8 mouse cellular contexts compared by ENCODE assay signal in the genomic region with DNA sequence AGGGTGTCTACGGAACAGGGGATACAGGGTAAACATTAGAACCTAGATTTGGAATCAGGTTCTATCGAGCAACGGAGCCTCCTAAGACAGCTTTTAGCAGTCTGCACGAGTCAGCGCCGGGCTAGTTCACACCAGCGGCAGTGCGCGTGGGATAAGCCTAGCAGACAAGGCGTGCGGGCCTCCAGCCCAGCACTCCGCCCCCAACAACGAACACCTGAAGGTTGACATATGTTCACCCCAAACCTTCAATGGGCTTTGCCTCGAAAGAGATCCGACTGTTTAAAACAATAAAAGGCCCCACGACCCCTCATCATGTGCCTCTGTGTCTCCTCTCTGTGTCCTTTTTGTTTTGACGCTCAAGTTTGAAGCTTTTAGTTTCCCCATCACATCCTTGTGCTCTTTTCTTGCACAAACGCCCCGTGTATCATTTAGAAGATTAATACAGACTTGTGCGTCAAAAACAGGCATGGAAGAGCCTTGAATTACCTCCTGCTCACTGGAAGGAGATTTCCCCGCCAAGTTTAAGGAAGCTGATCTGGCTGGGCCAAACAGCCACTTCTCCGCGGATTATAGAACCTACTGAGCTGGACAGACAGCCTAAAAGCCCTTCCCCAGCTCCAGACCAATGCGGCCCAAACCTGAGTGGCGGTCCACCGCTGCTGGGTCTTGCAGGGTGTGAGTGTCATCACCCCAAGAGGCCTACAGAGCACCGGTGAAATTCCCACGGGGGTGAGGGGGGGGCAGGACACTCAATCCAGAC. TPM values are rescaled to one million over a fixed set of nuclear protein-coding genes. Genes with fewer than 3 reads are reported as not detected.
A peak's percentile ranks its signal among the peaks of the same experiment; 100 is the strongest.
DNase-seq lines count a peak whose midpoint lies in the region; ATAC-seq and TF ChIP-seq lines count a peak whose summit lies in the region.

No protein-coding gene starts in this region.

- H3K4me1 ChIP-seq in forebrain, embryonic 11.5 days (replicated peaks; ENCODE audit: control insufficient read depth, insufficient read depth, low read length), result peaks cover 2% of the 10 kb centered on the region; the same call in 1 of the 2 replicates
- H3K4me1 ChIP-seq in intestine, postnatal 0 days (replicated peaks; ENCODE audit: control insufficient read depth, insufficient read depth, low read length), result no peaks in the 10 kb centered on the region
- peaks cover 57% of the 10 kb centered on the region for H3K4me1 ChIP-seq in midbrain, embryonic 10.5 days

- peak overlapping the region; percentile 10; the same call in 1 of the 2 replicates for H3K9ac ChIP-seq in forebrain, embryonic 11.5 days (ENCODE audit: low read length)
- H3K9ac ChIP-seq in intestine, postnatal 0 days (ENCODE audit: low read depth, low read length), result 0 out of 2 replicates have a peak overlapping the region, but pooled peaks have one; percentile 79

- WGBS in forebrain, embryonic 11.5 days, result 2% methylated on average over 28 of the region's 28 CpGs
- 16% methylated on average over 28 of the region's 28 CpGs for WGBS in intestine, postnatal 0 days
- WGBS in midbrain, embryonic 10.5 days, result 1% methylated on average over 28 of the region's 28 CpGs

- peaks cover 21% of the 10 kb centered on the region; the same call in 1 of the 2 replicates for H3K27me3 ChIP-seq in forebrain, embryonic 11.5 days (ENCODE audit: control insufficient read depth, insufficient read depth, low read length)
- H3K27me3 ChIP-seq in intestine, postnatal 0 days (replicated peaks; ENCODE audit: control insufficient read depth, insufficient read depth, low read length), result peaks cover 5% of the 10 kb centered on the region; the same call in 1 of the 2 replicates
- peaks cover 55% of the 10 kb centered on the region for H3K27me3 ChIP-seq in midbrain, embryonic 10.5 days (ENCODE audit: low read depth, poor library complexity, severe bottlenecking)

- 0 out of 2 replicates have a peak, but pooled peaks have one; percentile 11 for ATAC-seq in forebrain, embryonic 11.5 days (replicated peaks; ENCODE audit: low FRiP score)
- ATAC-seq in intestine, postnatal 0 days, result no peak
- ATAC-seq in activated CD4-positive, CD25-positive, alpha-beta regulatory T cell, adult 4 months, result no peak

- H3K9me3 ChIP-seq in forebrain, embryonic 11.5 days (ENCODE audit: control insufficient read depth, low read length), result no peaks in the 10 kb centered on the region
- H3K9me3 ChIP-seq in intestine, postnatal 0 days (ENCODE audit: control insufficient read depth), result no peaks in the 10 kb centered on the region
- H3K9me3 ChIP-seq in midbrain, embryonic 10.5 days (replicated peaks), result no peaks in the 10 kb centered on the region

- peak overlapping the region; percentile 57 for H3K4me3 ChIP-seq in forebrain, embryonic 11.5 days (ENCODE audit: low read depth, low read length)
- H3K4me3 ChIP-seq in intestine, postnatal 0 days (ENCODE audit: low read depth, low read length), result peak overlapping the region; percentile 65
- peak overlapping the region; percentile 75 for H3K4me3 ChIP-seq in midbrain, embryonic 10.5 days

- H3K27ac ChIP-seq in forebrain, embryonic 11.5 days (ENCODE audit: low read depth, low read length), result no peak overlapping the region
- peak overlapping the region; percentile 91 for H3K27ac ChIP-seq in intestine, postnatal 0 days (ENCODE audit: low read depth, low read length)
- H3K27ac ChIP-seq in midbrain, embryonic 10.5 days (replicated peaks), result peak overlapping the region; percentile 99

- TF ChIP-seq CTCF in intestine, postnatal 0 days (IDR thresholded peaks at IDR 0.05; ENCODE audit: low read depth), result no peak

- H3K36me3 ChIP-seq in forebrain, embryonic 11.5 days (ENCODE audit: control insufficient read depth, insufficient read depth, low read length), result no peaks in the 10 kb centered on the region
- H3K36me3 ChIP-seq in intestine, postnatal 0 days (ENCODE audit: control insufficient read depth, insufficient read depth), result no peaks in the 10 kb centered on the region
- H3K36me3 ChIP-seq in midbrain, embryonic 10.5 days, result peaks cover under 1% of the 10 kb centered on the region; the same call in 1 of the 2 replicates

- DNase-seq in kidney, adult 18-20 months, result peak; percentile 26
- no peak for DNase-seq in kidney, adult 11 months
- DNase-seq in adrenal gland, postnatal 25 days, result peak; percentile 52
- DNase-seq in forebrain, embryonic 11.5 days (ENCODE audit: low spot score), result peak; percentile 75
- peak; percentile 61 for DNase-seq in midbrain, embryonic 10.5 days (ENCODE audit: low spot score)
- DNase-seq in thymus, postnatal 10 days (ENCODE audit: low spot score in 2 of 2), result no peak

- peak overlapping the region; percentile 96 for H3K4me2 ChIP-seq in forebrain, embryonic 11.5 days (ENCODE audit: low read depth, low read length, severe bottlenecking)
- H3K4me2 ChIP-seq in intestine, postnatal 0 days (replicated peaks; ENCODE audit: low read depth), result peak overlapping the region; percentile 90

RNA-seq across cellular contexts. Expression of a gene that starts 2.3 kb away (rescaled TPM):
- total RNA-seq in adrenal gland, postnatal 25 days (2021), result 71.4 and 73.6 TPM in 2 replicates
- 29.9 and 34.1 TPM in 2 replicates for polyA plus RNA-seq in forebrain, embryonic 11.5 days (2014; fragmentation: Nextera tagmentation; extraction: Ambion mirVana)
- 22.1 and 22.9 TPM in 2 replicates for polyA plus RNA-seq in intestine, postnatal 0 days (2015; fragmentation: Nextera tagmentation; extraction: Ambion mirVana)
- 44.5 and 48.0 TPM in 2 replicates for polyA plus RNA-seq in midbrain, embryonic 10.5 days (2016; fragmentation: Nextera tagmentation; extraction: Ambion mirVana)
- polyA plus RNA-seq in activated CD4-positive, CD25-positive, alpha-beta regulatory T cell, adult 4 months (2017; shearing (Covaris generic)), result under 1 TPM in 1 of 2 experiments, not detected in 1; 0.33 TPM

Comparison
In these comparisons a context has a peak if more than half of its experiments do, and no peak if none do; other contexts are left out.
1. DNase-seq: peak in kidney, adult 18-20 months (single experiment), adrenal gland, postnatal 25 days (single experiment), forebrain, embryonic 11.5 days (single experiment) and midbrain, embryonic 10.5 days (single experiment); none in kidney, adult 11 months (single experiment) and thymus, postnatal 10 days (0 of 2).
2. RNA of a gene that starts 2.3 kb away (polyA plus RNA-seq): 44.5 to 48.0 TPM in midbrain, embryonic 10.5 days, 29.9 to 34.1 TPM in forebrain, embryonic 11.5 days and 22.1 to 22.9 TPM in intestine, postnatal 0 days; 0.33 TPM in activated CD4-positive, CD25-positive, alpha-beta regulatory T cell, adult 4 months; every median in the first group is over 10 times any median in the second.
3. Peak in every context shown above with its lines, with median percentiles within 50 percentile points of each other: H3K4me3 ChIP-seq.